Mouse (Mus musculus) heart, embryonic 11.5 days (tissue): ENCODE measurements around the gene Ebpl. TPM values are rescaled to one million over a fixed set of nuclear protein-coding genes. Genes with fewer than 3 reads are reported as not detected.

Experiments used
- ATAC-seq: fragments of 200-750 bp; cut with Nextera tagmentation; replicated peaks from 2 replicates; pipeline ENCODE4 v1.8.0; 2017; ENCODE audit warnings: moderate library complexity; ENCODE audit not compliant: insufficient number of reproducible peaks, low FRiP score, low TSS enrichment
- H3K27ac ChIP-seq: fragments of 300-500 bp; sonication (generic); 2 replicates; pipeline ENCODE4 v1.5.1; 2014; ENCODE audit warnings: mild to moderate bottlenecking, low read depth, low read length
- H3K27me3 ChIP-seq: fragments of 300-500 bp; sonication (generic); 2 replicates; pipeline ENCODE4 v1.6.1; 2014; ENCODE audit warnings: mild to moderate bottlenecking, low read length, mixed read lengths; ENCODE audit not compliant: control insufficient read depth, insufficient read depth
- H3K36me3 ChIP-seq: fragments of 300-500 bp; sonication (generic); 2 replicates; pipeline ENCODE4 v1.6.1; 2014; ENCODE audit warnings: mild to moderate bottlenecking, low read length, moderate library complexity, mixed read lengths; ENCODE audit not compliant: control insufficient read depth, insufficient read depth
- H3K4me1 ChIP-seq: fragments of 300-500 bp; sonication (generic); 2 replicates; pipeline ENCODE4 v1.6.1; 2014; ENCODE audit warnings: low read length; ENCODE audit not compliant: control insufficient read depth, insufficient read depth
- H3K4me2 ChIP-seq: fragments of 300-500 bp; sonication (generic); 2 replicates; pipeline ENCODE4 v1.6.1; 2014; ENCODE audit warnings: mild to moderate bottlenecking, moderate library complexity
- H3K4me3 ChIP-seq: fragments of 300-500 bp; sonication (generic); 2 replicates; pipeline ENCODE4 v1.5.1; 2014; ENCODE audit warnings: low read depth, low read length
- H3K9ac ChIP-seq: fragments of 300-500 bp; sonication (generic); 2 replicates; pipeline ENCODE4 v1.6.1; 2014; ENCODE audit warnings: mild to moderate bottlenecking, low read depth, low read length, moderate library complexity
- H3K9me3 ChIP-seq: fragments of 300-500 bp; sonication (generic); replicated peaks from 2 replicates; pipeline ENCODE4 v1.6.1; 2016; ENCODE audit warnings: low read length; ENCODE audit not compliant: control insufficient read depth
- WGBS: fragments of 180-500 bp; shearing (Covaris S2); extraction: QIAGEN DNeasy Blood & Tissue Kit; methylation state at CpG from one replicate; pipeline ENCODE4 v1.1.7; 2014; ENCODE audit not compliant: insufficient replicate concordance; 5-methylcytosine and 5-hydroxymethylcytosine counted together
- polyA plus RNA-seq: library from polyadenylated mRNA; unstranded; fragments of >200 nt; fragmentation: Nextera tagmentation; extraction: Ambion mirVana; gene quantifications from 2 replicates; pipeline ENCODE4 v1.2.1, GENCODE M21; 2014

The Ebpl gene
- polyA plus RNA-seq, 1 experiment from 2014 or later = 7.5 TPM

- ATAC-seq = no peak
- Histone ChIP-seq H3K4me3 (no peak overlapping the region), H3K4me1 (no peaks in the 10 kb centered on the region), H3K27ac (no peak overlapping the region), H3K9ac (no peak overlapping the region), H3K9me3 (no peaks in the 10 kb centered on the region), H3K27me3 (no peaks in the 10 kb centered on the region), H3K4me2 (no peak overlapping the region), H3K36me3 (no peaks in the 10 kb centered on the region)
- 26% methylated on average over 4 of the region's 4 CpGs for WGBS
Measured at GRCm38 (mm10) chr14:61316861-61317260, 43.4 kb downstream of the Ebpl start.

- ATAC-seq = no peak
- H3K27me3 ChIP-seq = no peaks in the 10 kb centered on the region
- H3K4me1 ChIP-seq = peaks cover 10% of the 10 kb centered on the region
- no peaks in the 10 kb centered on the region for H3K9me3 ChIP-seq
- no peaks in the 10 kb centered on the region for H3K36me3 ChIP-seq
- H3K4me2 ChIP-seq = no peak overlapping the region; the same call in 1 of the 2 replicates
- H3K4me3 ChIP-seq = no peak overlapping the region
- 0 out of 2 replicates have a peak overlapping the region, but pooled peaks have one; percentile 39 for H3K9ac ChIP-seq
- no peak overlapping the region for H3K27ac ChIP-seq
- WGBS = 66% methylated on average over 12 of the region's 12 CpGs
Measured at GRCm38 (mm10) chr14:61310963-61311362, 49.3 kb downstream of the Ebpl start.

- no peaks in the 10 kb centered on the region for H3K36me3 ChIP-seq
- no peaks in the 10 kb centered on the region for H3K27me3 ChIP-seq
- ATAC-seq = no peak
- H3K9me3 ChIP-seq = no peaks in the 10 kb centered on the region
- no peak overlapping the region for H3K4me3 ChIP-seq
- no peak overlapping the region for H3K27ac ChIP-seq
- H3K4me2 ChIP-seq = no peak overlapping the region
- 65% methylated on average over 7 of the region's 7 CpGs for WGBS
- H3K4me1 ChIP-seq = peaks cover 10% of the 10 kb centered on the region
- H3K9ac ChIP-seq = no peak overlapping the region
Measured at GRCm38 (mm10) chr14:61310036-61310772, 50.0 kb downstream of the Ebpl start.

GRCm38 (mm10) chr14:61309593-61309992, 50.6 kb downstream of the Ebpl start, which contains the start of gene Arl11:
Gene Arl11, plus strand, starts transcription at chr14:61309753.
- 43% methylated on average over 6 of the region's 6 CpGs for WGBS
- Histone ChIP-seq H3K36me3 (no peaks in the 10 kb centered on the region), H3K27me3 (no peaks in the 10 kb centered on the region), H3K4me2 (no peak within 1 kb of the TSS), H3K9ac (no peak within 1 kb of the TSS), H3K27ac (no peak within 1 kb of the TSS), H3K4me1 (peaks cover 10% of the 10 kb centered on the region), H3K4me3 (no peak within 1 kb of the TSS), H3K9me3 (no peaks in the 10 kb centered on the region)
- ATAC-seq = no peak

- Histone ChIP-seq H3K27ac (no peak overlapping the region), H3K4me3 (no peak overlapping the region), H3K27me3 (no peaks in the 10 kb centered on the region), H3K9ac (no peak overlapping the region), H3K9me3 (no peaks in the 10 kb centered on the region), H3K4me1 (no peaks in the 10 kb centered on the region), H3K36me3 (no peaks in the 10 kb centered on the region), H3K4me2 (no peak overlapping the region)
- no peak for ATAC-seq
- 69% methylated on average over 4 of the region's 4 CpGs for WGBS
Measured at GRCm38 (mm10) chr14:61303969-61304609, 56.1 kb downstream of the Ebpl start.

- Histone ChIP-seq H3K9ac (no peak overlapping the region), H3K4me3 (no peak overlapping the region), H3K36me3 (no peaks in the 10 kb centered on the region), H3K27me3 (no peaks in the 10 kb centered on the region), H3K4me1 (no peaks in the 10 kb centered on the region), H3K27ac (no peak overlapping the region), H3K9me3 (no peaks in the 10 kb centered on the region), H3K4me2 (no peak overlapping the region)
- no peak for ATAC-seq
- WGBS = 61% methylated on average over 2 of the region's 2 CpGs
Measured at GRCm38 (mm10) chr14:61302428-61302827, 57.8 kb downstream of the Ebpl start.

GRCm38 (mm10) chr14:61301323-61301722, 58.9 kb downstream of the Ebpl start:
- no peaks in the 10 kb centered on the region for H3K36me3 ChIP-seq
- H3K9me3 ChIP-seq = no peaks in the 10 kb centered on the region
- H3K27ac ChIP-seq = no peak overlapping the region
- no peak overlapping the region for H3K4me3 ChIP-seq
- ATAC-seq = no peak
- no peak overlapping the region for H3K4me2 ChIP-seq
- 42% methylated on average over 2 of the region's 2 CpGs for WGBS
- H3K9ac ChIP-seq = no peak overlapping the region
- no peaks in the 10 kb centered on the region for H3K27me3 ChIP-seq
- no peaks in the 10 kb centered on the region for H3K4me1 ChIP-seq

GRCm38 (mm10) chr14:61299810-61300209, 60.4 kb downstream of the Ebpl start:
- no peak for ATAC-seq
- Histone ChIP-seq H3K27me3 (no peaks in the 10 kb centered on the region), H3K36me3 (no peaks in the 10 kb centered on the region), H3K4me3 (no peak overlapping the region), H3K4me1 (no peaks in the 10 kb centered on the region), H3K9ac (no peak overlapping the region), H3K9me3 (no peaks in the 10 kb centered on the region), H3K4me2 (no peak overlapping the region), H3K27ac (no peak overlapping the region)
- WGBS = 85% methylated on average over 6 of the region's 6 CpGs

GRCm38 (mm10) chr14:61294738-61295079, 65.5 kb downstream of the Ebpl start:
- no peak overlapping the region for H3K9ac ChIP-seq
- no peak overlapping the region for H3K27ac ChIP-seq
- no peaks in the 10 kb centered on the region for H3K4me1 ChIP-seq
- no peaks in the 10 kb centered on the region for H3K36me3 ChIP-seq
- H3K9me3 ChIP-seq = no peaks in the 10 kb centered on the region
- 16% methylated on average over 6 of the region's 6 CpGs for WGBS
- ATAC-seq = no peak
- H3K4me3 ChIP-seq = no peak overlapping the region
- no peaks in the 10 kb centered on the region for H3K27me3 ChIP-seq
- H3K4me2 ChIP-seq = peak overlapping the region; percentile 8; the same call in 1 of the 2 replicates
